Mouse (Mus musculus) midbrain, embryonic 12.5 days (tissue): ENCODE measurements around the gene Dohh. TPM values are rescaled to one million over a fixed set of nuclear protein-coding genes. Genes with fewer than 3 reads are reported as not detected.

Experiments
- microRNA-seq: library from miRNA; unstranded; fragments of <30 nt; microRNA quantifications from one replicate; pipeline ENCODE4, GENCODE M21; 2017
- polyA plus RNA-seq: library from polyadenylated mRNA; unstranded; fragments of >200 nt; fragmentation: Nextera tagmentation; extraction: Ambion mirVana; gene quantifications from 2 replicates; pipeline ENCODE4 v1.2.1, GENCODE M21; 2016

Dohh gene
- polyA plus RNA-seq, 1 experiment from 2014 or later = 67.2 TPM

Small RNAs within 50 kb of the gene (microRNA-seq; reads per million reads assigned to microRNA genes)
- gene Mir1191b (0.70 reads per million), gene Mir6913 (not detected)

Other genes with a start within 250 kb of the Dohh start
- gene Zbtb7a, start 249.2 kb upstream of the Dohh start, polyA plus RNA-seq = 14.6 and 15.9 TPM in 2 replicates
- gene Pias4, start 216.5 kb upstream of the Dohh start, polyA plus RNA-seq = 58.6 and 64.9 TPM in 2 replicates
- 531 and 534 TPM in 2 replicates for gene Eef2, start 207.8 kb upstream of the Dohh start, polyA plus RNA-seq
- 77.3 and 79.6 TPM in 2 replicates for gene Dapk3, start 201.4 kb upstream of the Dohh start, polyA plus RNA-seq
- 0.18 TPM in 1 of 2 replicates, not detected in the other for gene 4930442H23Rik, start 200.6 kb upstream of the Dohh start, polyA plus RNA-seq
- not detected in 2 replicates for gene Nmrk2, start 182.4 kb upstream of the Dohh start, polyA plus RNA-seq
- 35.5 and 37.2 TPM in 2 replicates for gene Atcay, start 153.6 kb upstream of the Dohh start, polyA plus RNA-seq
- 12.1 and 13.6 TPM in 2 replicates for gene Zfr2, start 151.3 kb upstream of the Dohh start, polyA plus RNA-seq
- 4.3 and 5.0 TPM in 2 replicates for gene Matk, start 131.5 kb upstream of the Dohh start, polyA plus RNA-seq
- 168 and 169 TPM in 2 replicates for gene Mrpl54, start 117.5 kb upstream of the Dohh start, polyA plus RNA-seq
- 34.8 and 36.1 TPM in 2 replicates for gene Apba3, start 117.5 kb upstream of the Dohh start, polyA plus RNA-seq
- gene Tjp3, start 92.8 kb upstream of the Dohh start, polyA plus RNA-seq = 6.6 and 7.5 TPM in 2 replicates
- 89.9 and 92.6 TPM in 2 replicates for gene Pip5k1c, start 91.5 kb upstream of the Dohh start, polyA plus RNA-seq
- 58.8 and 60.5 TPM in 2 replicates for gene Cactin, start 63.3 kb upstream of the Dohh start, polyA plus RNA-seq
- gene Tbxa2r, start 55.7 kb upstream of the Dohh start, polyA plus RNA-seq = 3.7 and 4.4 TPM in 2 replicates
- gene Gipc3, start 41.2 kb upstream of the Dohh start, polyA plus RNA-seq = not detected in 2 replicates
- 90.8 and 97.9 TPM in 2 replicates for gene Hmg20b, start 33.9 kb upstream of the Dohh start, polyA plus RNA-seq
- 12.0 and 13.7 TPM in 2 replicates for gene Mfsd12, start 26.9 kb upstream of the Dohh start, polyA plus RNA-seq
- 0.34 and 0.92 TPM in 2 replicates for gene 4930404N11Rik, start 18.6 kb upstream of the Dohh start, polyA plus RNA-seq
- gene Fzr1, start 5.9 kb upstream of the Dohh start, polyA plus RNA-seq = 135 and 139 TPM in 2 replicates
- gene Gm48551, start within 50 bp of the Dohh start, polyA plus RNA-seq = 4.2 and 5.5 TPM in 2 replicates
- gene Gm48552, start 4.6 kb downstream of the Dohh start, polyA plus RNA-seq = 0.50 and 2.3 TPM in 2 replicates
- gene Smim24, start 8.6 kb downstream of the Dohh start, polyA plus RNA-seq = 2.1 and 2.8 TPM in 2 replicates
- 14.7 and 19.7 TPM in 2 replicates for gene Nfic, start 71.2 kb downstream of the Dohh start, polyA plus RNA-seq
- gene Celf5, start 98.3 kb downstream of the Dohh start, polyA plus RNA-seq = 37.1 and 44.4 TPM in 2 replicates
- 66.9 and 68.3 TPM in 2 replicates for gene Ncln, start 112.0 kb downstream of the Dohh start, polyA plus RNA-seq
- gene S1pr4, start 115.7 kb downstream of the Dohh start, polyA plus RNA-seq = 0.41 and 0.77 TPM in 2 replicates
- gene Gna15, start 139.8 kb downstream of the Dohh start, polyA plus RNA-seq = 0.58 and 1.0 TPM in 2 replicates
- 70.9 and 72.6 TPM in 2 replicates for gene Gna11, start 160.8 kb downstream of the Dohh start, polyA plus RNA-seq
- gene Aes, start 175.1 kb downstream of the Dohh start, polyA plus RNA-seq = 524 and 532 TPM in 2 replicates
- gene Tle2, start 190.1 kb downstream of the Dohh start, polyA plus RNA-seq = 17.8 and 17.9 TPM in 2 replicates
- gene Tle6, start 216.6 kb downstream of the Dohh start, polyA plus RNA-seq = 2.9 and 5.1 TPM in 2 replicates
- 2.5 and 2.6 TPM in 2 replicates for gene BC025920, start 221.8 kb downstream of the Dohh start, polyA plus RNA-seq
- gene Sirt6, start 243.4 kb downstream of the Dohh start, polyA plus RNA-seq = 52.8 and 54.1 TPM in 2 replicates
- gene Ankrd24, start 244.1 kb downstream of the Dohh start, polyA plus RNA-seq = 6.3 and 7.4 TPM in 2 replicates